Mouse (Mus musculus): Measurements from ENCODE around the gene Ube2z. TPM values are rescaled to one million over a fixed set of nuclear protein-coding genes. Genes with fewer than 3 reads are reported as not detected.

The Ube2z gene
- total RNA-seq, 1 experiment from 2014 or later: 45.2 TPM

DNA sequence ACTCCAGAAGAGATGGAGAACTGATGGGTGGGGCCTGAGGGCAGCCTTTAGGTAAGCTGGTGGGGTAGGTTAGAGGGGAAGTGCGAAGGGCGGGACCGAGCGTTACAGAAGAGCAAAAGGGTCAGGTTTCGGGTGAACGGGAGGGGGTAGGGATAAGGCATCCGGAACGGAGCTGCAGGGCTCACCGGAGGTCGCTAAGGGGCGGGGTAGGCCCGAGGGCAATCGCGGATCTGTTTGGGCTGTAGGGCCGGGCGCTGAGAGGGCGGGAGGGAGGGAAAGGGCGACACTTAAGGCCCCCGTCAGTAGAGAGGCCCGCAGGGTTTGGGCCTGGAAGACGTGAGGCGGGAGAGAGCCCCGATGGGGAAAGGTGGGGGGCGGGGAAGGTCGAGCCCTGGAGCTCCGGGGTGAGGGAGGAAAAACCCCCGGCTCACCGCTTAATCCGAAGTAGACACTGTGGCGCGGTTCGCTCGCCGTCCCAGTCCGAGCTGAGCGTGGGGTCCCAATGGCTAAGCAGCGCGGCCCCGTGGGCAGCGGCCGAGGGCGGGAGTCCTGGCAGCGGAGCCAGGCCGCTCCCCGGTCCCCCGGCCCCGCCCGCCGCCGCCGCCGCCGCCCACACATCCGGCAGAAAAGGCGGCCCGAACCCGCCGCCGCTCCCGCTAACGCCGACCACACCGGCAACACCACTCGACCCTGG lies 520 bp downstream of the Ube2z start:
- DNase-seq: peak; percentile 69

- no peak for DNase-seq
Measured at GRCm38 (mm10) chr11:96058309-96058708, 6.9 kb downstream of the Ube2z start.

- DNase-seq: no peak
Measured at GRCm38 (mm10) chr11:96050854-96051253, 14.3 kb downstream of the Ube2z start.

GRCm38 (mm10) chr11:96049939-96050338 lies 15.2 kb downstream of the Ube2z start:
- DNase-seq: no peak

DNA sequence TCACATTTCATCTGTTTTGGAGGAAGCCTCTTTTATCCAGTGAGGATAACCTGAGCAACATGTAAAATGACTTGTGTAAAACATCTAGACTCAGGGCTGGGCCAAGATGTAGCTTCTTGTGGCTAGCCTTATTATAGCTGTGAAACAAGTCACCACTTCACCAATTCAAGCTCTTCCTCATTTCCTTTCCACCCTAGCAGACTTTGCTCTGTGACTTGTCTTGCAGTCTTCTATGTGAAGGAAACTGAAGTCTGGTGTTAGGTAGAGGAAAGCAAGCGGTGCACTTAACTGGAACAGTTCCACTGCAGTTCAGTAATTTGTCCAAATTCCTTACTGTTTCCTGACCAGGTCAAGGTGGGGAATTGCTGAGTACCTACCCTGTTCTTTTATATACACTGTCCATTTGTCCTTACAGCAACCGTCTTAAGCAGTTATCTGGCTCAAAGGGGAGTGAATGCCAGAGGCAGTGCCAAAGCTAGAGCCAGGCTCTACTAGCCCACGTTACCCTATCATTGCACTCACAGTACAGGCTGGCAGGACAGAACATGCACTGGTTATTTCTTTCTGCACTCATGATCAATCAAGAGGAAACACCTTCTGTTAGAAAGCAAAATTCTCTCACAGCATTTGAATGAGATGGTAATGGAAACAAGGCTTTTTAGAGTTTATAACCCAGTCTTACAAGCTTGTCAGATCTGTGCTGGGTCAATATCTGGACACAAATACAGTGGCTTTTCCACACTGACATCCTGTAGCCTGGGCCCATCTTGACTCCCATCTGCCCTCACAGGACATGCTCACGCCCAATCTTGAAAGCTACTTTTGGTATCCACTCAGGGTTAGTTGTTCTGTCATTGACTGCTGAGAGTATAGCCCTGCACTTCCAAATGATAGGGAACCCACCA lies 17.5 kb downstream of the Ube2z start:
- DNase-seq: no peak

DNA sequence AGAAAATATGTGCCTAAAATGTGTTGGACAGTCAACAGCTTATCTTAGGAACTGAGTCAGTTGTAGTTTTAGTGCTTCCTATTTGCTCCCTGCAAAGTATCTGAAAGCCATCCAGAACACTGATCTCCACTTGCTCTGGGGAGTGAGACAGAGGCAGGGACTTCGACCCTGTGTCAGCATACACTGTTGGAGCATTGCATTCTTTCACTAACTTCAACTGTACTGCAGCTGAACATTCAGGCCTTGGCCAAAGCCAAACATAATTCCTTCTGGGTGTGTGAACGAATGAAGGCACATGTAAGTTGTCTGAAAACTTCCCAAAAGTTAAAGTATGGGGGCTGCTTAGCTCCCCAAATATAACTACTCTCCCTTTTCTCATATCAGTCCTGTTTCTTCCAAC lies 18.4 kb downstream of the Ube2z start:
- no peak for DNase-seq

DNA sequence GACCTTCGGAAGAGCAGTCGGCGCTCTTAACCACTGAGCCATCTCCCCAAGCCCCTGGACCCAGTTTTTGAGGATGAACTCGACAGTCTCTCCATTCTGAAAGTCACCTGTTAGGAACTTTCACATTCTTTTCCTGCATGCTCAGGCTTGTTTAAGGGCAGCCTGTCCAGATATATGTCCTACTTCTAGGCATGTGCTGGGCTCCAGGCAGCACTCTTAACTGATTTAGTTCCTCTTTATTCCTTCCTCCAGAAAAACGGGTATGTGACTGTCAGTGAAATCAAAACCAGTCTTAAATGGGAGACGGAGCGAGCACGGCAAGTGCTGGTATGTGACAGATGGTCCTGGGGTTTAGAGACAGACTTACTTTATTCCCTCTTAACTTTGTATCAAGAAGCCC lies 19.2 kb downstream of the Ube2z start:
- no peak for DNase-seq

DNA sequence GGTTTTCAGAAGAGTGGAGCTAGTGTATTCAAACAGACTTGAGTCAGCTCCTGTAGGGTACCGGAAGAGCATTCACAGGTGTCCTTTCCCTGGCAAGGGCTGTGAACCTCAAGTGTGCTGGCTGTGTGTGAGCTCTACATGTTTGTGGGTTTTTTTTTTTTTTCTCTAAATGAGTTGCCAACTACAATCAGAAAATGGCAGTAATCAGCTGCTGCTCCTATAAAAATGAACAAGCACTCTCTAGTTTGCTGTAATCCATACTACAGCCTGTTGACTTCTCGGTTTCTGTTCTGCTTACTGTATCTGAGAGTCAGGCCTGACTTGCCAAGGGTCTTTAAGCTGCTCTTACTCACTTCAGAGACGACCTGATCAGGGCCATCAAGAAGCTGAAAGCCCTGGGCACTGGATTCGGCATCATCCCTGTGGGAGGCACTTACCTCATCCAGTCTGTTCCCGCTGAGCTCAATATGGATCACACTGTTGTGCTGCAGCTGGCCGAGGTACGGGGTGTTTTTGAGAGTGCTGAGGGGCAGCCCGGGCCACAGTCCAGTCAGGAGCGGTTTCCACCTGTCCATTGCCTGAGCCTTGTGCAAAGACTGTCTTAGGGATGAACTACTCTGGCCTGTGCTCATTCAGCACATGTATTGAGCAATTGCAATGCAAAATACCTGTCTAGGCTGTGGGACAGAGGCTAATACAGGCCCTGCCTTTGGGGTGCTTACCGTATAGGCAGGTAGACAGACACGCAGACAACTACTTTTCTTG lies 20.2 kb downstream of the Ube2z start:
- no peak for DNase-seq

GRCm38 (mm10) chr11:96038560-96038959 lies 26.6 kb downstream of the Ube2z start:
- no peak for DNase-seq

DNA sequence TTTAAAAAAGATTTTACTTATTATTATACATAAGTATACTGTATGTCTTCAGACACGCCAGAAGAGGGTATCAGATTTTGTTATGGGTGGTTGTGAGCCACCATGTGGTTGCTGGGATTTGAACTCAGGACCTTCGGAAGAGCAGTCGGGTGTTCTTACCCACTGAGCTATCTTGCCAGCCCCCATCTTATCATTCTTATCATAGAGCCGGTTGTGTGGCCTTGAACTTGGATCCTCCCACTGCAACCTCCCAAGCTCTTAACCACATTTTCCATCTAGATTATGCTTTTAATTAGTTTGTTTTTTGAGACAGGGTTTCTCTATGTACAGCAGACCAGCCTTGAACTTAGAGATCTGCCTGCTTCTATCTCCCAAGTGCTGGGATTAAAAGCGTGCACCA lies 27.7 kb downstream of the Ube2z start:
- no peak for DNase-seq

DNA sequence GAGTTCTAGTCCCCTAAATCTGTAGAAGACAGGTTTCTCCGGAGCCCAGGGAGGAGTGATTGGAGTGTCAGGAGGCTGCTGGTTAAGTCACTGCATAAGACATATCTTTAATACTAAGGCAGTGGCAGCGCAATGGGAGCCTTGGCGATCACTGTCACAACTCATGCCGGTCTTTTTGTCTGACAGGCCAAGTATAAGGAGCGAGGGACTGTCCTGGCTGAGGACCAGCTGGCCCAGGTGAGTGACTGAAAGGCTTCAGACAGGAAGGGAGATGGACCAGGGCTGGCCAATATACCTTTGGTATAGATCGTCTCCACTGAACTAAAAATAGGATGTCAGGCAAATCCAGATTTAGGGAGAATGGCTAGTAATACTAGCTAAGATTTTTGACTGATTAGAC lies 30.1 kb downstream of the Ube2z start:
- DNase-seq: peak; percentile 42

GRCm38 (mm10) chr11:96034596-96035052 lies 30.6 kb downstream of the Ube2z start, which contains the start of gene Snf8:
Gene Snf8, plus strand, starts transcription at chr11:96034885.
- peak; percentile 98 for DNase-seq

DNA sequence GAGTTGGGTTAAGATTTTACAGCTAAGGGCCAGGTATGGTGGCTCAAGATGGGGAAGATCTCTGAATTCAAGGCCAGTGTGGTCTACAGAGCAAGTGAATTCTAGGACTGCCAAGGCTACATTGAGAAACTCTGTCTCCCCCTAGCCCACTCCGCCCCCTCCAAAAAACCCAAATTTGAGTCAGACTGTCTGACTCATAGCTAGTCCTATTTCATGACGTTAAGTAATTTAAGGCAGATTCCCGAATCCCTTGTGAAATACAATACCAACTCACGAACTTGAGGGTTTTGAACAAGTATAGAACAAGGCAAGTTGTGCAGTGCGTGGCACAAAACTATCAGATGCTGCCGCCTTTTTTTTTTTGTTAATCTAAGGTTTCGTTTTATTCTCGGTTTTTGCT lies 31.1 kb downstream of the Ube2z start:
- no peak for DNase-seq

GRCm38 (mm10) chr11:96033264-96033663 lies 31.9 kb downstream of the Ube2z start:
- DNase-seq: no peak

GRCm38 (mm10) chr11:96031701-96032100 lies 33.5 kb downstream of the Ube2z start:
- no peak for DNase-seq

DNA sequence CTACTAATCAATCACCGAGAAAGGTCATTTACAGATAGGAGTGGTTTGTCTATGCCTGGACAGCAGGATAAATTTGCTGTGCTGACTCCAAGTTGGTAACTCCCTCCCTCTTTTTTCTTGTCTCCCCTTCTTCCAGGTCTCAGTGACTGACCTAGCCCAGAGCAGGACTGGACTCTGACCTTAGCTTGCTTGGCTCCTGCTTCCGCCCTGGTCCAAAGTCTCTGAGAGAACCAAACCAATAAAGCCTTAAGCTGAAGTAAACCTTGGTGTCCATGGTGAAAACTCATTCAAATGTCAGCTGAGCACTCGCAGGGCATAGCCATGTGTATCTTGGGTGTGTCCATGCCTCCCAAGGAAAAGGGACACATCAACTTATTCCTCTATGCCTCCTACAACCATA lies 34.6 kb downstream of the Ube2z start:
- DNase-seq: no peak

DNA sequence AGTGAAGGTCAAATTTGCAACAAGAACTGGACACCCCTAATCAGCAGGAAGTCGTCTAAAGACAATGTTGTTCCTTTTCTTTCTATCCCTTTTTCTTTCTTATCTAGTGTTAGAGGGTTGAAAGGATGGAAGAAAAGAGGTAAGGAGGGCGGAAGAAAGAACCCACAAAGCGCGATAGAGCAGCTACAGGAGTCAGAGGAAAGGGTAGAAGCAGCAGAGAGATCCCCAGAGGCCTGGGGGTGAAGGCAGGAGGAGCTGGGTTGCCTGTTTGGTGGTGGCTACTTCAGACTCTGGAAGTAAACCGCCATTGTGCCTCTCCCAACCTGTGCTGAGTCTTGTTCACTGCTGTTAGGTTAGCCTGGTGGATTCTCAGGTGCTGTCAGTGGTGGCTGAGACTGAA lies 37.1 kb downstream of the Ube2z start:
- no peak for DNase-seq

- peak; percentile 12 for DNase-seq
Measured at GRCm38 (mm10) chr11:96020622-96021021, 44.6 kb downstream of the Ube2z start.

DNA sequence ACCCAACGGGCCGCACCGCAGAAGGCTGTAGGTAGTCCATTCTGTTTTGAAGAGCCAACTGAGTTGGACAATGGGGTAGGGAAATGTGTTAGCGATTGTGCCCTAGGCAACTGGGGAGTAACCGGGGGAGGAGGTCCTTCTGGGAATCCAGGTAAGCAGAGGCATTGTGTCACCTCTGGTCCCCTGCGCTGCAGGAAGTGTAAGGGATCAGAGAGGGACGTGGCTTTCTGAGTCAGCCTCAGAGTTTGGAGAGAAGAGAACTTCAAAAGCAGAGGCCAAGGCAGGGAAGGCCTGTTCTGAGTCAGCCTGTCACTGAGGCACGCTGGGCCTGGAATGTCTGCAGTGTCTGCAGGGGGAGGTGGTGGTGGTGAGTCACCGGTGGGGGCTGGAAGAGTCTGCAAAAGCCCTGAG lies 47.2 kb downstream of the Ube2z start:
- peak; percentile 85 for DNase-seq

DNA sequence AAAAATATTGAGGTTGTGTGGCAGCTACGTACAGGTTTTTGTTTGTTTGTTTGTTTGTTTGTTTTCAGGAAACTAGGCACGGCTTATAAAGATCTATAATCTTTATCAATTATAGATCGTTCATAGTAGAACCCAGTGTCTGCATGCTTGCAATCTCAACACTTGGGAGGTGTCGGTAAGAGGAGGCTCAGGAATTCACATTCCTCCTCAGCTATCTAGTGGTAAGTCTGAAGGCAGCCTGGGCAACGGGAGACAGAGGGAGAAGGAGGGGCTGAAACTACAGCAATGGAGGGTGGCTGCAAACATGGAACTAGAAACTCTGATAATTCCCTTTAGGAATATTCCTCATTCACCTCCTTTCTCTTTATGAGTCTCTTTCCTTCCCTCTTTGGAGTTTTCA lies 49.8 kb downstream of the Ube2z start:
- no peak for DNase-seq

GRCm38 (mm10) chr11:96011982-96012381 lies 53.2 kb downstream of the Ube2z start:
- DNase-seq: no peak

- DNase-seq: no peak
Measured at GRCm38 (mm10) chr11:96008827-96009226, 56.4 kb downstream of the Ube2z start.
